Comparison of ENCODE assay signal across 8 mouse cellular contexts in genomic region chr3:68744162-68744561, GRCm38 (mm10). TPM values are rescaled to one million over a fixed set of nuclear protein-coding genes. Genes with fewer than 3 reads are reported as not detected.
DNase-seq lines count a peak whose midpoint lies in the region; ATAC-seq and TF ChIP-seq lines count a peak whose summit lies in the region.
"Had no signal": no experiment of that assay in that cellular context is flagged by ENCODE, and none has a peak within 500 bp of the region (broad histone marks: within the 10 kb centered on the region; RNA-seq: fewer than 3 reads in every experiment).

No protein-coding gene starts in this region.

- DNase-seq in kidney, adult 2 months = peak; percentile 17
- no peak for DNase-seq in kidney, adult 18-20 months
- peak; percentile 23 for DNase-seq in ZHBTc4 (ENCODE audit: low read depth, low spot score)
- no peak for DNase-seq in adrenal gland, postnatal 25 days
- DNase-seq in heart, adult 11 months = no peak
- DNase-seq: gastrocnemius, postnatal 14 days had no signal

- peak; percentile 56 for ATAC-seq in CD4-positive, CD25-positive, alpha-beta regulatory T cell, adult 4 months
- peak; percentile 76 for ATAC-seq in megakaryocyte progenitor cell, adult 5-6 weeks (replicated peaks; ENCODE audit: poor library complexity)

- H3K27ac ChIP-seq in kidney, adult 2 months (ENCODE audit: insufficient read depth, low read depth, low read length) = no peak overlapping the region

- TF ChIP-seq POLR2A in kidney, adult 2 months (IDR thresholded peaks at IDR 0.05; ENCODE audit: low read depth, low read length) = no peak

- 68% methylated on average over 1 of the region's 1 CpGs for WGBS in kidney, adult 2 months

- TF ChIP-seq CTCF in kidney, adult 2 months (conservative IDR thresholded peaks at IDR 0.05; ENCODE audit: insufficient read depth, insufficient read length, low read depth, low read length) = no peak

- no peaks in the 10 kb centered on the region for H3K27me3 ChIP-seq in kidney, adult 2 months (replicated peaks; ENCODE audit: control insufficient read depth, insufficient read depth, low read length)

- no peaks in the 10 kb centered on the region for H3K4me1 ChIP-seq in kidney, adult 2 months (ENCODE audit: control insufficient read depth, insufficient read depth, low read length)

- no peak overlapping the region for H3K4me3 ChIP-seq in kidney, adult 2 months (ENCODE audit: insufficient read depth, low read depth, low read length)

- no peaks in the 10 kb centered on the region for H3K36me3 ChIP-seq in kidney, adult 2 months (ENCODE audit: control insufficient read depth, insufficient read depth, low read length)

RNA-seq across cellular contexts. Expression of gene Il12a, which starts 53.7 kb away (rescaled TPM):
- 0.27 and 0.39 TPM in 2 replicates for polyA plus RNA-seq in kidney, adult 2 months (2012; rRNA removed)
- under 1 TPM in 1 of 2 experiments, not detected in 1; 0.51 TPM for polyA plus RNA-seq in CD4-positive, CD25-positive, alpha-beta regulatory T cell, adult 4 months (2017; shearing (Covaris generic))
- 41.2 and 51.4 TPM in 2 replicates for total RNA-seq in megakaryocyte progenitor cell, adult 5-6 weeks (2015)
- total RNA-seq in megakaryocyte progenitor cell, adult 5-6 weeks (2017) = 30.2 and 46.1 TPM in 2 replicates
- total RNA-seq in adrenal gland, postnatal 25 days (2021) = 0.67 TPM in 1 of 2 replicates, not detected in the other

Comparison
In these comparisons a context has a peak if more than half of its experiments do, and no peak if none do; other contexts are left out.
1. DNase-seq: peak in kidney, adult 2 months (single experiment) and ZHBTc4 (single experiment); none in kidney, adult 18-20 months (single experiment), adrenal gland, postnatal 25 days (single experiment) and heart, adult 11 months (single experiment).
2. RNA of gene Il12a, which starts 53.7 kb away (total RNA-seq): 30.2 to 51.4 TPM in megakaryocyte progenitor cell, adult 5-6 weeks; 0.67 TPM in adrenal gland, postnatal 25 days; every median in the first group is over 10 times any median in the second.